Mouse (Mus musculus) myocyte (in vitro differentiated cells): ENCODE results near the gene Pigyl.

Experiments
- MAX ChIP-seq: IDR thresholded peaks from one replicate; pipeline ENCODE4 v1.6.1; 2011; ENCODE audit warnings: low read depth, mild to moderate bottlenecking, control low read depth
- MYOD1 ChIP-seq, 3 experiments: IDR thresholded peaks; one replicate each; pipeline ENCODE4 v1.6.1; 2011; ENCODE audit warnings: control low read depth in 2 of 3, low read depth in 2 of 3, mild to moderate bottlenecking in 2 of 3, moderate library complexity in 1 of 3; ENCODE audit not compliant: insufficient read length in 2 of 3, control insufficient read depth in 1 of 3
- POLR2A ChIP-seq: IDR thresholded peaks from one replicate; pipeline ENCODE4 v1.6.1; 2011; ENCODE audit warnings: low read depth, mild to moderate bottlenecking, control low read depth, moderate library complexity; ENCODE audit not compliant: insufficient read length
- POLR2AphosphoS2 ChIP-seq: IDR thresholded peaks from one replicate; pipeline ENCODE4 v1.6.1; 2011; ENCODE audit warnings: low read depth, control low read depth; ENCODE audit not compliant: insufficient read length
- REST ChIP-seq: IDR thresholded peaks from one replicate; pipeline ENCODE4 v1.6.1; 2011; ENCODE audit warnings: mild to moderate bottlenecking, control low read depth, moderate library complexity; ENCODE audit not compliant: insufficient read depth, insufficient read length
- TCF12 ChIP-seq: IDR thresholded peaks from one replicate; pipeline ENCODE4 v1.6.1; 2011; ENCODE audit warnings: mild to moderate bottlenecking, control low read depth; ENCODE audit not compliant: poor library complexity, insufficient read depth, severe bottlenecking
- USF1 ChIP-seq: IDR thresholded peaks from one replicate; pipeline ENCODE4 v1.6.1; 2011; ENCODE audit warnings: low read depth, mild to moderate bottlenecking, control low read depth, moderate library complexity

DNA sequence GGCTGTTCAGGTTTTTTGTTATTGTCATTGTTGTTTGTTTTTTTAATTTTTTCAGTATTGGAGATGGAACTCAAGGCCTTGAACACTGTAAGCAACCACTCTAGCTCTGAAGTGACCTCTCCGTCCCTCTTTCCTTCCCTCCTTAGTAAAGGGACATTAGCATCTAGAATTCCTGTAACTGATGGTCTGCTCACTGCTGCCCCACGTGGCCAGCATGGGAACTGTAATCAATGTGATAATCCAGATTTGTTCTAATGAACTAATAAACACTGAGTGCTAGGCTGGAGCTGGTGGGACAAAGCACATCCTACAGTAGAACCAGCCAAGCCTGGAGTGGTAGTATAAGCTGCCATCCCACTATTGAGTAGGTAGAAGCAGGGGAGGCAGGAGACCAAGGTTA, 18.2 kb upstream of the Pigyl start:
- TF ChIP-seq USF1 (peak; percentile 47), MAX (no peak), POLR2A (no peak), TCF12 (no peak), REST (no peak), POLR2AphosphoS2 (no peak), MYOD1 (IDR thresholded peaks at IDR 0.05; ENCODE audit: control insufficient read depth in 1 of 3, insufficient read length in 2 of 3, low read depth in 2 of 3) (no peak)
